Mouse (Mus musculus) spleen, adult 2 months (tissue): Measurements from ENCODE around the gene Selenom. TPM values are rescaled to one million over a fixed set of nuclear protein-coding genes. Genes with fewer than 3 reads are reported as not detected.
A peak's percentile ranks its signal among the peaks of the same experiment; 100 is the strongest.

ENCODE experiments used
- DNase-seq, 2 experiments: peaks; one replicate each; pipeline versions ENCODE4 v3.0.0 to v3.0.0-alpha.2; 2012 to 2021; ENCODE audit warnings: low spot score in 2 of 2, low read depth in 1 of 2
- H3K27ac ChIP-seq: fragments of 200-500 bp; 2 replicates; pipeline ENCODE4 v1.5.1; 2012; ENCODE audit warnings: low read length, inconsistent platforms; ENCODE audit not compliant: insufficient read depth
- H3K27me3 ChIP-seq: fragments of 200-500 bp; 2 replicates; pipeline ENCODE4 v1.6.1; 2012; ENCODE audit warnings: mild to moderate bottlenecking, moderate library complexity, low read length, inconsistent platforms; ENCODE audit not compliant: control insufficient read depth, insufficient read depth
- H3K36me3 ChIP-seq: fragments of 200-500 bp; 2 replicates; pipeline ENCODE4 v1.6.1; 2012; ENCODE audit warnings: mild to moderate bottlenecking, low read length, inconsistent platforms; ENCODE audit not compliant: control insufficient read depth, insufficient read depth
- H3K4me1 ChIP-seq: fragments of 200-500 bp; 2 replicates; pipeline ENCODE4 v1.6.1; 2011; ENCODE audit warnings: inconsistent platforms; ENCODE audit not compliant: control insufficient read depth, insufficient read depth, insufficient read length
- H3K4me3 ChIP-seq: fragments of 200-500 bp; 2 replicates; pipeline ENCODE4 v1.5.1; 2011; ENCODE audit warnings: mild to moderate bottlenecking, inconsistent platforms; ENCODE audit not compliant: insufficient read depth, insufficient read length; ENCODE audit errors: extremely low read depth
- CTCF ChIP-seq: fragments of 200-500 bp; IDR thresholded peaks from 2 replicates; pipeline ENCODE4 v1.5.1; 2011; ENCODE audit warnings: mild to moderate bottlenecking, inconsistent platforms; ENCODE audit not compliant: insufficient read depth, insufficient read length, insufficient replicate concordance; ENCODE audit errors: extremely low read depth
- POLR2A ChIP-seq: fragments of 200-500 bp; IDR thresholded peaks from 2 replicates; pipeline ENCODE4 v1.6.1; 2011; ENCODE audit warnings: low read depth, low read length, inconsistent platforms
- WGBS: fragments of 180-500 bp; shearing (Covaris S2); methylation state at CpG from one replicate; pipeline ENCODE4 v1.1.7; 2018; 5-methylcytosine and 5-hydroxymethylcytosine counted together
- polyA plus RNA-seq: library from polyadenylated mRNA; depleted of rRNA; stranded (reverse); fragments of >200 nt; gene quantifications from 2 replicates; pipeline ENCODE4 v1.2.3, GENCODE M21; 2012

Selenom gene
- polyA plus RNA-seq, 1 experiment, result 36.7 TPM

GRCm38 (mm10) chr11:3517846-3518732 lies 3.6 kb downstream of the Selenom start:
- 50% methylated on average over 13 of the region's 13 CpGs for WGBS
- peaks cover 4% of the 10 kb centered on the region for H3K4me1 ChIP-seq
- peaks cover 6% of the 10 kb centered on the region for H3K27me3 ChIP-seq
- TF ChIP-seq POLR2A (no peak), CTCF (no peak)
- no peak overlapping the region for H3K27ac ChIP-seq
- no peak for DNase-seq
- H3K36me3 ChIP-seq, result no peaks in the 10 kb centered on the region
- peak overlapping the region; percentile 14; the same call in 1 of the 2 replicates for H3K4me3 ChIP-seq

DNA sequence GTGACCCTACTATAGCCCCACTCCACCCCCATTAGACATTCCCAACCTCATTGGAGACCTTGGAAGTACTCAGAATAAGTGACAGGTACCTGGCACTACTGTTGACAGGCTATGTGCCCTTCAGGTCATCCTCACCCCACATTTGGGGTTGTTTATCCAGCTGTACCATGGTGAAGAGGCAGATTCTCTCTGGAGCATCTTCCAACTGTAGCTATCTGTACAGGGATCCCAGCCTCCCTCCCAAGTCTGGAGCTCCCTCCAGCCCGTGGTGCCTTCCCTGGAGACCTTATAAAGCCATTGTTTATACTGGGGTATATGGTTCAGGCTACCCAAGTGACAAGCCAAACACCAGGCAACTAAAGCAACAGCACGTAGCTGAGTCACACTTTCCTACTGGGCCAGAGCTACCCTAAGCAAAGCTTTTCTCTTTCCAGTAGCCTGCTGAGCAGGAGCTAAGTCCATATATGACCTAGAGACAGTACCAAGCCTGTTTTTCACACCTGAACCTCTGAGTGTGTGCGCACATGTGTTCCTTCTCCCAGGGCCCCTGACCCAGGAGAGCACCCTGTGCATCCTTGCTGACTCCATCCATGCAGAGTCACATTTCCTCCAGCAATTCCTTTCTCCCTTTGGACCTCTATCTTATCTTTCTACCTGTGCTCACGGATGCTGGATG lies 4.7 kb downstream of the Selenom start:
- 80% methylated on average over 4 of the region's 4 CpGs for WGBS

GRCm38 (mm10) chr11:3519756-3520398 lies 5.4 kb downstream of the Selenom start:
- H3K27me3 ChIP-seq, result peaks cover 6% of the 10 kb centered on the region

More for the DNA sequence above, 4.7 kb downstream of the Selenom start:
- TF ChIP-seq CTCF (no peak), POLR2A (no peak)
- Histone ChIP-seq H3K36me3 (no peaks in the 10 kb centered on the region), H3K4me3 (no peak overlapping the region), H3K4me1 (peaks cover 4% of the 10 kb centered on the region), H3K27ac (no peak overlapping the region), H3K27me3 (peaks cover 6% of the 10 kb centered on the region)
- DNase-seq, result no peak

DNA sequence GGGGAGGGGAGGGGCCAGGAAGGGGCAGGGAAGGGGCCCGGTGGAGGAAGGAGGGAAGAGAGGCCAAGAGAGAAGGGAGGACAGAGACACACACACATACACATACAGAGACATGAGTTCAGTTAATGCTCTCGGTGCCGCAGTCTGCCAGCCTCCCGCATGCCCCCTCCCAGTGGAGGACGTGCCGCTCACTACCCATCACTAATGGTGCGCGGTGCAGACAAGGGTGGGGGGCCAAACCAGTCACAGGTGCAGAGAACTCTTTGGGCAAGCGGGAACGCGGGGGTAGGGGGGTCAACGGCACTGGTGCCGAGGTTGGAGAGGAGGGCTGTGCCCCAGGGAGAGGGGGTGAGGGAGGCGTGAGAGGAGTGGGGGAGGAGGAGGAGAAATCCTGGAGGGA lies 6.4 kb downstream of the Selenom start:
- H3K27ac ChIP-seq, result no peak overlapping the region
- H3K27me3 ChIP-seq, result peaks cover 6% of the 10 kb centered on the region
- TF ChIP-seq CTCF (no peak), POLR2A (no peak)
- no peak overlapping the region for H3K4me3 ChIP-seq
- 90% methylated on average over 14 of the region's 14 CpGs for WGBS
- no peak for DNase-seq
- H3K36me3 ChIP-seq, result no peaks in the 10 kb centered on the region
- H3K4me1 ChIP-seq, result peaks cover 4% of the 10 kb centered on the region

More at GRCm38 (mm10) chr11:3519756-3520398, 5.4 kb downstream of the Selenom start:
- peaks cover 4% of the 10 kb centered on the region for H3K4me1 ChIP-seq
- DNase-seq, result no peak
- WGBS, result 89% methylated on average over 11 of the region's 11 CpGs
- H3K4me3 ChIP-seq, result no peak overlapping the region
- no peaks in the 10 kb centered on the region for H3K36me3 ChIP-seq
- H3K27ac ChIP-seq, result no peak overlapping the region
- TF ChIP-seq POLR2A (no peak), CTCF (no peak)

GRCm38 (mm10) chr11:3521339-3522224 lies 7.1 kb downstream of the Selenom start:
- H3K4me3 ChIP-seq, result no peak overlapping the region
- no peaks in the 10 kb centered on the region for H3K36me3 ChIP-seq
- TF ChIP-seq CTCF (no peak), POLR2A (no peak)
- no peak for DNase-seq
- H3K4me1 ChIP-seq, result peaks cover 4% of the 10 kb centered on the region
- 90% methylated on average over 23 of the region's 23 CpGs for WGBS
- H3K27me3 ChIP-seq, result peaks cover 5% of the 10 kb centered on the region
- H3K27ac ChIP-seq, result no peak overlapping the region

DNA sequence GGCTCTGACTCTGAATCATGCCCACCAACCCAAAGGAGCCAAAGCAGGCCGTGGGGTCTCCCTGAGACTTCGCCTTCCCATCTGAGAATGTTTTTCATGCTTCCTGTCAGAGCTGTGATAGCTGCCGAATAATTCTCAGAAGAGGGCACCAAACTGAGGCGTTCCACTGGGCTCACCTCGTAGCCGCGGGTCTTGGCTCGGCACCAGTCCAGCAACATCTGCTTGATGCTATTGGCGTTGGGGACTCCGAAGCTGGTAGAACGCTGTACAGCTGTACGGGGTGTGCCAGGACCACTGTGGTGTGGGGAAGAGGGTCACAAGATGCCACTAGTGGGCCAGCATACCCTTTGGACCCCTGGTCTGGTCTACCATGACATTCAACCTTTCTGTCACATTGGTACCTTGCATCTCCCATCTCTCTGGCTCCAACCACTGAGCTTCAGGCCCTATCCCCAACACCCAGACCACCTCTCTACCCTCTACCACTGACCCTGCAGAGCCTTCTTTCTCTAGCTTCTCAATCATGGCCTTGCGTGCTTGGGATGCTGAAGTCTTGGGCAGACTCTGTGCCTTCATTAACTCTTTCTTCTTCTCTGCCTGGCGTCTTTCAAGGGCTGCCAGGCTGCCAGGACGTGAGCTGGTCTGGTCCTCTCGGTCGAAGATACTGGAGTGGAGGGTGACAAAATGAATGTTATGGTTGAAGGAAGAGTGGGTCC lies 8.0 kb downstream of the Selenom start:
- no peak for DNase-seq
- WGBS, result 92% methylated on average over 17 of the region's 17 CpGs
- H3K36me3 ChIP-seq, result no peaks in the 10 kb centered on the region
- H3K27ac ChIP-seq, result no peak overlapping the region
- no peak for TF ChIP-seq CTCF
- TF ChIP-seq POLR2A, result no peak
- H3K27me3 ChIP-seq, result no peaks in the 10 kb centered on the region
- no peak overlapping the region for H3K4me3 ChIP-seq
- peaks cover 3% of the 10 kb centered on the region for H3K4me1 ChIP-seq
